Mouse (Mus musculus) CD4-positive naive resting alpha-beta T cell, adult 57 days (primary cell): ENCODE data around the gene Lhcgr. TPM values are rescaled to one million over a fixed set of nuclear protein-coding genes. Genes with fewer than 3 reads are reported as not detected.

ENCODE experiments used
- total RNA-seq: library from RNA; stranded (reverse); gene quantifications from one replicate; pipeline ENCODE4 v1.2.4, GENCODE M21; 2023

Gene Lhcgr
- not detected for total RNA-seq

DNA sequence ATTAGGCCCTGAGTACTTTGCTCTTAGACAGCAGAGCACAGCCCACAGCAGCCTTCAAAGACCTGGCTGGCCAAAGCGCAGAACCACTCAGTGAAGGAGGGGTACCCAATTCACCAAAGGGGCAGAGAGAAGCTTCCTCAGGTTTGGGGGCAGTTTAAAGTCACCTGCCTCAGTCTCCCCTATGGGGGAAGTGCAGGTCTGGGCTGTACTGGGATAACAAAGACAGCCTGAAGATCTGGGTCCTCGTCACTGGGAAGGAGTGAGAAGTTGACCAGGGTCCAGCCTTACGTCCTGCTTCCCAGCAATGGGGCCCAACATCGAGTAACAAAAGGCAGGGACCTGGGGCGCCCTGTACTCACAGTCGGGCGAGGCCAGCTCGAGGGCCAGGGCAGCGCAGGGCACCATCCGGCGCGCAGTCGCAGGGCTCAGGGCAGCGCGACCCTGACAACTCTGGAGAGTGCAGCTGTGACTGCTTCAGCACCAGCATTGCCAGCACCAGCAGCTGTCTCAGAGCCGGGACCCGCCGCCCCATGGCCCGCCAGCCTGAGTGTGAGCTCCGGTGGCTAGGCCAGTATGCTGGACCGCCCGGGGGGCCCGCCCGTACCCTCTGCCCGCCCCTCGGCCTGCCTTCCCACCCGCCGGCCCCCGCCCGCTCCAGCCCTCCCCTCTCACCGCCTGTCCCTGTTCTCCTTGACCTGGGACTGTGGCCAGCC lies at the start of gene Lhcgr:
TSS of gene Lhcgr (minus strand) at position 551 of the 713 bp plus-strand sequence.

DNA sequence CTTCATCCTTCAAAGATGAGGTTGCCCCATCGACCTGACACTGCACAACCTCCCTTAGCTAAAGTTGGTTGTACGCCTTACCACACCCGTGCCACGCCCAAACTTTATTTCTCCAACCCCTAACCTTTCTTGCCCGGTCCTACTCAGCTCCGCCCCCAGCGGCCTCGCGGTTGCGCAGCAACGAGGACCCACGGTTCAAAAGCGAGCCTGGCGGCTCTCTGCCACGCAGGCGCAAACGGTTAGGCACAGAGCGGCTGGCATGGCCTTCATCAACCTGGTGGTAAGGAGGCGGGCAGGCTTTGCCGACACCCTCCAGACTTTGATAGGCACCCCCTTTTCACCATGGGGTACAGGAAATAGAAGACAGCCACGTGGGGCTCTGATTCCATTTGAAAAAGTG lies 123.3 kb downstream of the Lhcgr start, which contains the start of gene Gtf2a1l:
TSS of gene Gtf2a1l (plus strand) at position 209 of the 400 bp plus-strand sequence.

Other genes starting within 250 kb of the Lhcgr start
- 2.4 TPM for gene Ston1, start 194.3 kb downstream of the Lhcgr start, total RNA-seq
- gene Gtf2a1l, start 123.3 kb downstream of the Lhcgr start, total RNA-seq: not detected